Mouse (Mus musculus): ENCODE data around the gene Ablim1.

GRCm38 (mm10) chr19:57007781-57008710 is 306.7 kb downstream of the Ablim1 start, which contains the start of gene Afap1l2:
- TF ChIP-seq TAL1 (IDR thresholded peaks at IDR 0.05; ENCODE audit: low read length) (no peak), GATA1 (IDR thresholded peaks at IDR 0.05; ENCODE audit: low read length) (no peak)
